In genomic region chr12:33061651-33062050, GRCm38 (mm10) we compare ENCODE assay signal across 11 mouse cellular contexts. TPM values are rescaled to one million over a fixed set of nuclear protein-coding genes. Genes with fewer than 3 reads are reported as not detected.
DNase-seq lines count a peak whose midpoint lies in the region; ATAC-seq and TF ChIP-seq lines count a peak whose summit lies in the region.
"Had no signal": no experiment of that assay in that cellular context is flagged by ENCODE, and none has a peak within 500 bp of the region (broad histone marks: within the 10 kb centered on the region; RNA-seq: fewer than 3 reads in every experiment).

No protein-coding gene starts in this region.

- H3K9me3 ChIP-seq in kidney, embryonic 15.5 days (replicated peaks), result no peaks in the 10 kb centered on the region
- H3K9me3 ChIP-seq in kidney, embryonic 14.5 days (ENCODE audit: control insufficient read depth, low read length), result no peaks in the 10 kb centered on the region
- H3K9me3 ChIP-seq: liver, embryonic 13.5 days; stomach, embryonic 15.5 days had no signal

- DNase-seq in layer of hippocampus, adult 11-12 months (ENCODE audit: low spot score), result peak; percentile 48
- no peak for DNase-seq in layer of hippocampus, adult 9-10 months (ENCODE audit: low spot score)
- peak; percentile 44 to 50 for DNase-seq in heart, adult 9 months (ENCODE audit: low spot score in 2 of 2)
- peak; percentile 42 to 61 for DNase-seq in left cerebral cortex, adult 2 months (ENCODE audit: extremely low spot score in 1 of 2, low spot score in 2 of 2)
- peak; percentile 46 to 83 for DNase-seq in right cerebral cortex, postnatal 36 days (ENCODE audit: low spot score in 2 of 2)
- DNase-seq in adrenal gland, postnatal 10 days, result no peak
- DNase-seq: liver, embryonic 13.5 days had no signal

- TF ChIP-seq CTCF in left cerebral cortex, adult 2 months (IDR thresholded peaks at IDR 0.05), result no peak

- H3K27me3 ChIP-seq in kidney, embryonic 15.5 days, result 0 out of 2 replicates have a peak, but pooled peaks cover 4% of the 10 kb centered on the region
- no peaks in the 10 kb centered on the region for H3K27me3 ChIP-seq in kidney, embryonic 14.5 days (ENCODE audit: control insufficient read depth, insufficient read depth, low read length)
- H3K27me3 ChIP-seq: liver, embryonic 13.5 days; stomach, embryonic 15.5 days had no signal

- H3K36me3 ChIP-seq in kidney, embryonic 15.5 days, result no peaks in the 10 kb centered on the region
- H3K36me3 ChIP-seq in kidney, embryonic 14.5 days (ENCODE audit: control insufficient read depth, insufficient read depth, low read length), result no peaks in the 10 kb centered on the region
- H3K36me3 ChIP-seq: liver, embryonic 13.5 days; stomach, embryonic 15.5 days had no signal

- 44% methylated on average over 8 of the region's 8 CpGs for WGBS in kidney, embryonic 15.5 days
- 44% methylated on average over 8 of the region's 8 CpGs for WGBS in kidney, embryonic 14.5 days

- no peak overlapping the region for H3K4me2 ChIP-seq in kidney, embryonic 15.5 days
- H3K4me2 ChIP-seq in kidney, embryonic 14.5 days (replicated peaks; ENCODE audit: low read depth, low read length), result no peak overlapping the region
- H3K4me2 ChIP-seq: liver, embryonic 13.5 days; stomach, embryonic 15.5 days had no signal

- H3K4me1 ChIP-seq in kidney, embryonic 15.5 days, result peaks cover 17% of the 10 kb centered on the region
- H3K4me1 ChIP-seq in kidney, embryonic 14.5 days (ENCODE audit: control insufficient read depth, insufficient read depth, low read length), result peaks cover 11% of the 10 kb centered on the region

- no peak for ATAC-seq in kidney, embryonic 15.5 days (replicated peaks; ENCODE audit: low FRiP score)
- ATAC-seq in kidney, embryonic 14.5 days (ENCODE audit: low FRiP score, low TSS enrichment), result no peak

- no peak overlapping the region for H3K4me3 ChIP-seq in left cerebral cortex, adult 2 months
- H3K4me3 ChIP-seq in kidney, embryonic 15.5 days (replicated peaks), result no peak overlapping the region
- H3K4me3 ChIP-seq in kidney, embryonic 14.5 days (ENCODE audit: low read length), result no peak overlapping the region
- H3K4me3 ChIP-seq: liver, embryonic 13.5 days; stomach, embryonic 15.5 days had no signal

- H3K9ac ChIP-seq in kidney, embryonic 15.5 days, result no peak overlapping the region
- H3K9ac ChIP-seq in kidney, embryonic 14.5 days (ENCODE audit: low read depth, low read length), result no peak overlapping the region
- H3K9ac ChIP-seq: liver, embryonic 13.5 days; stomach, embryonic 15.5 days had no signal

- intact Hi-C loops in left cerebral cortex, adult 2 months (cut with DNase I), result loop anchor here (5.0 kb wide), 1 partner anchor 41 kb away; no protein-coding TSS in a partner anchor

- peak overlapping the region; percentile 80 for H3K27ac ChIP-seq in left cerebral cortex, adult 2 months
- no peak overlapping the region for H3K27ac ChIP-seq in kidney, embryonic 15.5 days
- no peak overlapping the region for H3K27ac ChIP-seq in kidney, embryonic 14.5 days (ENCODE audit: low read depth, low read length)
- H3K27ac ChIP-seq: liver, embryonic 13.5 days; stomach, embryonic 15.5 days had no signal

RNA-seq across cellular contexts. Expression of gene Cdhr3, which starts 31.0 kb away (rescaled TPM):
- total RNA-seq in left cerebral cortex, adult 2 months (2021), result 1 to 10 TPM; 1.4 to 2.4 TPM
- under 1 TPM in 1 of 2 experiments, not detected in 1; 0.27 TPM for total RNA-seq in adrenal gland, postnatal 10 days (2021)
- 0.21 and 0.36 TPM in 2 replicates for polyA plus RNA-seq in kidney, embryonic 15.5 days (2015; fragmentation: Nextera tagmentation; extraction: Ambion mirVana)
- not detected in 2 replicates for polyA plus RNA-seq in kidney, embryonic 14.5 days (2014; fragmentation: Nextera tagmentation; extraction: Ambion mirVana)
- total RNA-seq: common myeloid progenitor, adult 5-6 weeks had no signal
- polyA plus RNA-seq: liver, embryonic 13.5 days had no signal

Comparison
In these comparisons a context has a peak if more than half of its experiments do, and no peak if none do; other contexts are left out.
1. DNase-seq: peak in layer of hippocampus, adult 11-12 months (single experiment), heart, adult 9 months (2 of 2), left cerebral cortex, adult 2 months (2 of 2) and right cerebral cortex, postnatal 36 days (2 of 2); none in layer of hippocampus, adult 9-10 months (single experiment) and adrenal gland, postnatal 10 days (single experiment).